Mouse (Mus musculus) embryonic facial prominence, embryonic 13.5 days (tissue): ENCODE results near the gene Sgcd. TPM values are rescaled to one million over a fixed set of nuclear protein-coding genes. Genes with fewer than 3 reads are reported as not detected.
"Not testable (repeated sequence)": the region's sequence is repeated elsewhere in the genome, so short reads cannot be mapped to it uniquely, and the experiment has no call there.

Source experiments
- ATAC-seq: fragments of 200-750 bp; cut with Nextera tagmentation; 2 replicates; pipeline ENCODE4 v1.8.0; 2017; ENCODE audit warnings: low read depth; ENCODE audit not compliant: insufficient number of reproducible peaks, insufficient read depth, low FRiP score, low TSS enrichment
- H3K27ac ChIP-seq: fragments of 300-500 bp; sonication (generic); 2 replicates; pipeline ENCODE4 v1.5.1; 2015; ENCODE audit warnings: moderate library complexity, mild to moderate bottlenecking, inconsistent platforms
- H3K27me3 ChIP-seq: fragments of 300-500 bp; sonication (generic); 2 replicates; pipeline ENCODE4 v1.6.1; 2015; ENCODE audit warnings: mild to moderate bottlenecking, inconsistent platforms
- H3K36me3 ChIP-seq: fragments of 300-500 bp; sonication (generic); 2 replicates; pipeline ENCODE4 v1.6.1; 2015; ENCODE audit warnings: mild to moderate bottlenecking, inconsistent platforms
- H3K4me1 ChIP-seq: fragments of 300-500 bp; sonication (generic); 2 replicates; pipeline ENCODE4 v1.6.1; 2015; ENCODE audit warnings: inconsistent platforms
- H3K4me2 ChIP-seq: fragments of 300-500 bp; sonication (generic); 2 replicates; pipeline ENCODE4 v1.6.1; 2015; ENCODE audit warnings: moderate library complexity, mild to moderate bottlenecking, inconsistent platforms
- H3K4me3 ChIP-seq: fragments of 300-500 bp; sonication (generic); 2 replicates; pipeline ENCODE4 v1.5.1; 2015; ENCODE audit warnings: mild to moderate bottlenecking, inconsistent platforms
- H3K9ac ChIP-seq: fragments of 300-500 bp; sonication (generic); 2 replicates; pipeline ENCODE4 v1.6.1; 2015; ENCODE audit warnings: mild to moderate bottlenecking, inconsistent platforms
- H3K9me3 ChIP-seq: fragments of 300-500 bp; sonication (generic); 2 replicates; pipeline ENCODE4 v1.6.1; 2016; ENCODE audit warnings: inconsistent platforms
- WGBS: fragments of 180-500 bp; shearing (Covaris S2); methylation state at CpG from one replicate; pipeline ENCODE4 v1.1.7; 2015; ENCODE audit warnings: mixed read lengths; 5-methylcytosine and 5-hydroxymethylcytosine counted together
- polyA plus RNA-seq: library from polyadenylated mRNA; unstranded; fragments of >200 nt; fragmentation: Nextera tagmentation; extraction: Ambion mirVana; gene quantifications from 2 replicates; pipeline ENCODE4 v1.2.1, GENCODE M21; 2015

The Sgcd gene
- polyA plus RNA-seq, 1 experiment from 2014 or later = 11.4 TPM

DNA sequence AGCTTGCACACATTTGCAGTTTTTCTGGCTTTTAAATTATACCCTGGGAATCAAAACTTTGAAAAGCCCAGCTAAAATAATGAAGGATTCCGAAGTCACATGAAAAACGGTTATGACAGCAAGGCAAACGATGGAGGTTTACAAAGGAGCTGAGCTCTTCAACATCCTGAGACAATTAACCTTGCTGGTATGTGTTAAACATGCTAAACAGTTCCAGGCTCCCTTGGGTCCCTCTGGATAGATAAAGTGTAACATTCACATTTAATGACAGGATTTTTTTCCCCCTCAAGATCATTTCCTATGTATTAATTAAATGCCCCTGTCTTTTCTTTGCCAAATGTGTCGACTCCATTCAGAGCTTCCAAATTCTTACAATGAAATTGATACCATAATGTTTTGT lies 414.1 kb downstream of the Sgcd start:
- 45% methylated on average over 4 of the region's 4 CpGs for WGBS
- Histone ChIP-seq H3K4me2 (no peak overlapping the region), H3K36me3 (no peaks in the 10 kb centered on the region), H3K27me3 (no peaks in the 10 kb centered on the region), H3K4me3 (no peak overlapping the region), H3K4me1 (no peaks in the 10 kb centered on the region), H3K9ac (no peak overlapping the region), H3K27ac (no peak overlapping the region), H3K9me3 (no peaks in the 10 kb centered on the region)
- ATAC-seq = no peak

DNA sequence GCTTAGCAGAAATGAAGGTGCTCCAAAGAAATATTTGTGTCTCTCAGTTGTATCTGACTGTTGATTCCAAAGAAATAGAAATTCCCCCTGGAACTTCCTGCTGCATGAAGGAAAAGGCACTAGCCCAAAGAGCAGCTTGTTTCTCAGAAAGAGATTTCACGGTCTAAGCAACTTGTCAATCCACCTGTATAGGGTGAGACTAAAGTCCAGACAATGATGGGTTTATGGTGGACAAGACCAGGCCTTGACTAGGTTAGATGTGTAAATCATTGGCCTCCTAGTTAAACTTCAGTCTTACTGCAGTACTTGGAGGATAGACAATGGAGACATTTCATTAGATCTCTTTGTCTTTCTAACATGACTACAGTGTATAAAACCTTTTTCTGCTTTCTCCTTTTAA lies 420.3 kb downstream of the Sgcd start:
- no peaks in the 10 kb centered on the region for H3K27me3 ChIP-seq
- H3K9me3 ChIP-seq = no peaks in the 10 kb centered on the region
- no peak overlapping the region for H3K4me2 ChIP-seq
- no peak overlapping the region for H3K9ac ChIP-seq
- H3K36me3 ChIP-seq = no peaks in the 10 kb centered on the region
- no peaks in the 10 kb centered on the region for H3K4me1 ChIP-seq
- ATAC-seq = no peak
- no peak overlapping the region for H3K4me3 ChIP-seq
- no peak overlapping the region for H3K27ac ChIP-seq
- WGBS = 88% methylated on average over 1 of the region's 1 CpGs

DNA sequence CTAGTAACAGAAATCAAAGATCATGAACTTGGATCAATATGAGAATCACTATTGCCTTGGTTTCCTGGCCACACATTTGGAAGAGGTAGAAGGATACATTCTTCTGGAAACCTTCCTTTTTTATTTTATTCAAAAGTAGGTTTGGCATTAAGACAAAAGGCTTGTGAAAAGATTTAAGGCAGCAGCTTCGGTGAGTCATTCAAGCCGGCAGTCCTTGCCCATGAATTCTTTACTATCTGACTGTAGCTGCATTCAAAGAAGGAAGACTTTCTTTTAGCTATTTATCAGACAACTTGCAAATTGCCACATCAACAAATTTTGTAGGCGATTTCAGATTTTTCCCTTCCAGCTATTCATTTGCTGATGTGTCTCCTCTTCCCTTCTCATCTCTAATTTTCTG lies 422.6 kb downstream of the Sgcd start:
- WGBS = 84% methylated on average over 3 of the region's 3 CpGs
- H3K36me3 ChIP-seq = no peaks in the 10 kb centered on the region

DNA sequence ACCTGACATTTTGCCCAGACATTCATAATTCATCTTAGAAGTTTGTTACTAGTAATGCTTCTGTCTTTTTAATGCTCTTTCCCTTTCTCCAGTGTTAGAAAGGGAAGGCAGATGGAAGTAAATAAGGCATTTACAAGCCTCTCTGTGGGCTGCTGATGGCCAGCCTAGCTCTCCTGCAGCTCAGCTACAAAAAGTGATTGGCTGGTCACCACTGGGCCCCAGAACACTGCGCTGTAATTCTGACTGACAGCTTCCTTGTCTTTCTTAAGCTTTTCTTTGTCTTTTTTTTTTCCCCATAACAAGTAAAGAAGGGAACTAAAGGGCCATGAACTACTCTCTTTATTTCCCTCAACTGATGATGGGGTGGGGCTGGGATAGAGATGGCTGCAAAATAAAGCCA lies 463.9 kb downstream of the Sgcd start:
- H3K9ac ChIP-seq = no peak overlapping the region
- WGBS = 31% methylated on average over 1 of the region's 1 CpGs
- no peaks in the 10 kb centered on the region for H3K9me3 ChIP-seq

More for the DNA sequence above, 422.6 kb downstream of the Sgcd start:
- no peaks in the 10 kb centered on the region for H3K27me3 ChIP-seq
- H3K4me1 ChIP-seq = no peaks in the 10 kb centered on the region
- H3K9ac ChIP-seq = no peak overlapping the region
- no peak overlapping the region for H3K4me2 ChIP-seq
- H3K4me3 ChIP-seq = no peak overlapping the region
- H3K27ac ChIP-seq = no peak overlapping the region
- no peaks in the 10 kb centered on the region for H3K9me3 ChIP-seq
- no peak for ATAC-seq

DNA sequence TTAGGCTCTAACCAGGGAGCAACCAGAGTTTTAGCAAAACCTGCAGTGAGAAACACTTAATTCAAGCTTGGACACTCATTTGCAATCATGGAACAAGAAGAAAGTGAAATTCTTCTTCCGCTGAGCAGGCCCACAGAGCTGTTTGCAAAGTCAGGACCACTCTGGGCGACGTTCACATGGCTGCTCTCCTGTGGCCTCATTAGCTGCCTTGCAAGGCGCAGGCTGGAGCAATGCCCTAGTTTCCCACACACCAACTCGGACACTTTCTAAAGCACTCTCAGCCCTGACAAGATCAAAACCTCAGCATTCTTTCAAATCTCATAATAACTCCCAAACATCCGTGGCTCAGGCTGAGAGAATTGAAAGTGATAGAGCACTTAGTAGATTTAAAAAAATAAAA lies 480.7 kb downstream of the Sgcd start:
- Histone ChIP-seq H3K9ac (no peak overlapping the region), H3K36me3 (no peaks in the 10 kb centered on the region), H3K4me2 (no peak overlapping the region), H3K4me1 (no peaks in the 10 kb centered on the region), H3K27ac (no peak overlapping the region), H3K4me3 (no peak overlapping the region), H3K9me3 (no peaks in the 10 kb centered on the region), H3K27me3 (no peaks in the 10 kb centered on the region)
- no peak for ATAC-seq
- WGBS = 71% methylated on average over 6 of the region's 6 CpGs

More for the DNA sequence above, 463.9 kb downstream of the Sgcd start:
- no peak overlapping the region for H3K4me2 ChIP-seq
- H3K4me1 ChIP-seq = no peaks in the 10 kb centered on the region
- no peak overlapping the region for H3K27ac ChIP-seq
- H3K36me3 ChIP-seq = no peaks in the 10 kb centered on the region
- no peak overlapping the region for H3K4me3 ChIP-seq
- no peaks in the 10 kb centered on the region for H3K27me3 ChIP-seq
- ATAC-seq = no peak

DNA sequence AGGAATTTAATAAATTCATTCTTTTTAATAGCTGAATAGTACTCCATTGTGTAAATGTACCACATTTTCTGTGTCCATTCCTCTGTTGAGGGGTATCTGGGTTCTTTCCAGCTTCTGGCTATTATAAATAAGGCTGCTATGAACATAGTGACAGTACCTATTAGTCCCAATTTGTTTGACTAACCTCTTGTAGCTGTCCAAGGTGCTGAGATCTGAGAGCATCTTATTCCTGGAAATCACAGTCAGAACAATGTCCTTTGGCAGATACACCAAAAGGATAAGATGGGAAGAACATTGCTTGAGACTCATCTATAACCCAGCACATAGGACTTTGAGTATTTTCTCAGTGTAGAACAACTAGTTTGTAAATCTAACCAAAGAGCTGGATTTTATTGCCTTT lies 485.5 kb downstream of the Sgcd start:
- H3K4me3 ChIP-seq, H3K4me1 ChIP-seq, H3K27ac ChIP-seq, ATAC-seq, H3K9me3 ChIP-seq, H3K27me3 ChIP-seq, H3K4me2 ChIP-seq, H3K36me3 ChIP-seq, H3K9ac ChIP-seq: not testable (repeated sequence)

DNA sequence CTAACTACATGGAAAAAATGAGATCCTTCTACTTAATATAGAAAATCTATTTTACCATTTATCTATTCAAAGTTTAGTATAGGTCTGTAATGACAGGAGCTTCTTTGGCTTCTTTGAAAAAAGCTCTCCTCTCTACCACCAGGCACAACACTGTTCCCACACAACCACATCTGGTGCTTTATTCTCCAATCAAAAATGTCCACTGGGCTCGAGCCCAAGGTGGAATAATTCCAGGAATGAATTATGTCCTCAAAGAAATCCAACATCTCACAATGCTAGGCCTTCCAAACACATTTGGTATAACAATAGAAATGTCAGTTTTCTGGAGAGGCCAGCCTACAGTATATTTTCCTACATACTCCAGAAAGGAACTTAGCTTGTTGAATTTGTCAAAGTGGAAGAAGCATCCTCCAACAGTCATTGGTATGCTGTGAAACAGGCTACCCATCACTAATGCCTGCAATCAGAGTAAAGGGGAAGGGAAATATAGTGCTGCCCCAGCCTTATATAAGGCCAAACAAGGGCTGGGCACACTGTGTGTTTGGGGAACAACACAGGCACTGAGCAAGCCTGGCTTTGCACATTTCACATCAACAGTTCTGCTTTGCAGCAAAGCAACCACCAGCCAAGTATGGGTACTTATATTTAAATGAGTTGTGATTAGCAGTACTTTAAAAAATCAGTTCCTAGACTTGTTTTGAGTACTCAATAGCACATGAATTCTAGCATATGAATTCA lies 515.1 kb downstream of the Sgcd start:
- ATAC-seq = no peak
- H3K4me1 ChIP-seq = no peaks in the 10 kb centered on the region
- H3K9ac ChIP-seq = no peak overlapping the region
- H3K36me3 ChIP-seq = no peaks in the 10 kb centered on the region
- H3K4me2 ChIP-seq = no peak overlapping the region
- no peak overlapping the region for H3K27ac ChIP-seq
- WGBS = 36% methylated on average over 1 of the region's 1 CpGs
- no peak overlapping the region for H3K4me3 ChIP-seq
- no peaks in the 10 kb centered on the region for H3K27me3 ChIP-seq
- H3K9me3 ChIP-seq = no peaks in the 10 kb centered on the region

DNA sequence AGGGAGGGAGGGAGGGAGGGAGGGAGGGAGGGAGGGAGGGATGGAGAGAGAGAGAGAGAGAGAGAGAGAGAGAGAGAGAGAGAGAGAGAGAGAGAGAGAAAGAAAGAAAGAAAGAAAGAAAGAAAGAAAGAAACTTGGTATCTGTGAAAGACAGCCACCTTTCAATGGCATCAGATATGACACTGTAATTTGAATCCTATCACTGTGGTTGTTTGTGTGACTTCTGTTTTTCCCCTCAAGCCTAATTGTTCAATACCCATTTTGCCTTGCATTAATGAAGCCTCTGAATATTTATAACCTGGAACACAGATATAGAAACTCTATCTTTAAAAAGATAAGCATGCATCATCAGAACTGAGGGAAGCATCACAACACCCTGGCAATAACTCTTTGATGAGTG lies 528.1 kb downstream of the Sgcd start:
- not testable (repeated sequence) for H3K9ac ChIP-seq, H3K27me3 ChIP-seq, H3K4me1 ChIP-seq, H3K27ac ChIP-seq, H3K4me2 ChIP-seq, H3K36me3 ChIP-seq, H3K4me3 ChIP-seq, ATAC-seq, H3K9me3 ChIP-seq

DNA sequence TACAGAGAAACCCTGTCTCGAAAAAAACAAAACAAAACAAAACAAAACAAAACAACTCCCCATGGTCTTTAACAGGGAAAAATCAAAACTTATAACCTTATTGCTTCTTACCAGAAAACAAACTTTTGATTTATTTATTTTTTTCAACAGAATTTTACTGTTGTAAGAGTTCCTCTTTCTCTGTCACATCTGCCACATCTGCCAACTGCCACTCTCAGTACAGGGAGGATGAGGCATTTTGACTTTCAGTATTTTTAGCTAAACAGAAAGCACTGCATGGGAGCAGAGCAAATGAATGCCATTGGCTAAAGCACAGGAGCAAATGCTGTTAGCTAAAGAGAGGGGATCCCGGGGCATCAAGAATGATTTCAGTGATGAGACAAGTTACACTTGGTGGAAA lies 528.6 kb downstream of the Sgcd start:
- no peak for ATAC-seq
- H3K36me3 ChIP-seq = no peaks in the 10 kb centered on the region
- H3K9me3 ChIP-seq = no peaks in the 10 kb centered on the region
- no peak overlapping the region for H3K9ac ChIP-seq
- no peak overlapping the region for H3K4me2 ChIP-seq
- no peaks in the 10 kb centered on the region for H3K27me3 ChIP-seq
- H3K4me1 ChIP-seq = no peaks in the 10 kb centered on the region
- 84% methylated on average over 2 of the region's 2 CpGs for whole genome bisulfite sequencing
- H3K27ac ChIP-seq = no peak overlapping the region
- H3K4me3 ChIP-seq = no peak overlapping the region

DNA sequence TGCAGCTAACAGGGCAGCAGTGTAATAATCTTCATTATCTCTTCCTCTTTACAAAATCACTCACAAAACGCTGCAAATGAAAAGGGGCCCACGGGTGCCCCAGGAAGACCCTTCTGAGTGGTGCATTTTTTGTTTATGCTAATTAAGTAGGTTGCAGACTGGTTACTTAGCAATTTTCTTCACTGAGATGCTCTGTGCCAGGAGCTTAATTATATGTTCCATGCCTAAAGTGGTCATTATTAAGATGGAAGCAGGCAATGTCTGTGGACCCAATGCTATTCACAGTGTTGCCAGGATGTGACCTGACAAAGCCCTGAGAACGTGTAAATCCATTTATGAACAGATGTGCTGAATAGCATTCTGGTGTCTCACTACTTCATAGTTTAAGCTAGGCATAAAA lies 529.6 kb downstream of the Sgcd start:
- H3K4me2 ChIP-seq = no peak overlapping the region

DNA sequence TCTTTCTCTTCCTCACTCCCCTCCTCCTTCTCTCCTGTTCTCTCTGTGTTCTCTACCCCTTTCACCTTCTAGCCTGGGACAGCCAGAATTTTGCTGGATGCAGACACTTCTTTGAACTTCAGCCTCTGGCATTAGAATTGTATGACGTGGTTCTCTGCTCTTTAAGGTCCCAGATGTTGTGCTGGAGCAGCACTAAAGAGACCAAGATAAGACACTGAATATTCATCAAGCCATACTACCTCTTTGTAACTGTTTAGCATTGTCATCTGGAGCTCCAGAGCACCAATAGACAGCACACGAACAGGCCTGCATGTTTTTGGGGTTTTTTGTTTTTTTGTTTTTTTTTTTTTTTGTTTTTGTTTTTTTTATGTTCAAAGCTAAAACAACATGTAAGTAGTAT lies 541.0 kb downstream of the Sgcd start:
- Histone ChIP-seq H3K27ac (no peak overlapping the region), H3K27me3 (no peaks in the 10 kb centered on the region), H3K4me1 (no peaks in the 10 kb centered on the region), H3K4me3 (no peak overlapping the region), H3K36me3 (no peaks in the 10 kb centered on the region), H3K9ac (no peak overlapping the region), H3K9me3 (no peaks in the 10 kb centered on the region), H3K4me2 (no peak overlapping the region)
- 46% methylated on average over 2 of the region's 2 CpGs for WGBS
- ATAC-seq = no peak

More for the DNA sequence above, 529.6 kb downstream of the Sgcd start:
- no peak overlapping the region for H3K9ac ChIP-seq
- no peaks in the 10 kb centered on the region for H3K9me3 ChIP-seq
- H3K36me3 ChIP-seq = no peaks in the 10 kb centered on the region
- no peak overlapping the region for H3K27ac ChIP-seq
- no peak overlapping the region for H3K4me3 ChIP-seq
- no peaks in the 10 kb centered on the region for H3K27me3 ChIP-seq
- no peaks in the 10 kb centered on the region for H3K4me1 ChIP-seq
- WGBS = 70% methylated on average over 3 of the region's 3 CpGs
- no peak for ATAC-seq

DNA sequence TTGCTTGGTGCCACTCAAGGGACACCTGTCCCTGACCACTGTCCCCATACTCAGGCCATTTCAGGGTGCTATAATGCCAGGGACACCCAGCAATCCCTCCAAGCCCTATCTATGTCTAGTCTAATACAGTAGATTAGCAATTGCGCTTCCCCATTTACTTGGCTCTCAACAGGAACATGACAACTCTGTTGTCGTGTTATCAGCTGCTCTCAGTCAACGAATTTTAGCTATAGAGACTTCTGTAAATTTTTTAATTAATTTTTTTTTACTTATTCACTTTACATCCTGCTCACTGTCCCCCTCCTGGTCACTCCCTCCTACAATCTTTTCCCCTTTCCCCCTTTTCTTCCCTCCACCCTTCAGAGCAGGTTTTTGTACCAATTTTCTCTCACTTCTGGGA lies 542.4 kb downstream of the Sgcd start:
- Histone ChIP-seq H3K36me3 (no peaks in the 10 kb centered on the region), H3K9ac (no peak overlapping the region), H3K27me3 (no peaks in the 10 kb centered on the region), H3K4me3 (no peak overlapping the region), H3K9me3 (no peaks in the 10 kb centered on the region), H3K4me2 (no peak overlapping the region), H3K27ac (no peak overlapping the region), H3K4me1 (no peaks in the 10 kb centered on the region)
- 93% methylated on average over 3 of the region's 3 CpGs for WGBS
- no peak for ATAC-seq

DNA sequence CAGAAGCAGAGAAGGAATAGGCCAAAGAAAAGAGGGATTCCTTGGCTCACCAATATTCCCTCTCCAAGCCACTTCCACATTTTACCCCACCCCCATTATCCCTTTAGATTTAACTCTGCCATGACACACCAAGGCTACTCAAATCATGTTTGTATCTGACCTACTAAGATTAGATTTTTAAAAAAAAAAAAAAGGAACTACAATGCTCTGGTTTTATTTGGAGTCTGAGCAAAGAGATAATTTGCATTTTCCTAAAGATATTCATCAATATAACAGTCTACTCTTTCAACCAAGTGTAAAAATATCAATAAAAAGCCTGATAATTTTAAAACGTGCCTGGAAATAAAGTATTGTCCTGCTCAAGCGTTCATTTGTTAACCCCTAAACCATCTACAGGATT lies 543.1 kb downstream of the Sgcd start:
- Histone ChIP-seq H3K4me2 (no peak overlapping the region), H3K27ac (no peak overlapping the region), H3K27me3 (no peaks in the 10 kb centered on the region), H3K4me3 (no peak overlapping the region), H3K4me1 (no peaks in the 10 kb centered on the region), H3K36me3 (no peaks in the 10 kb centered on the region), H3K9ac (no peak overlapping the region), H3K9me3 (no peaks in the 10 kb centered on the region)
- no peak for ATAC-seq
- 79% methylated on average over 2 of the region's 2 CpGs for WGBS
